Mouse (Mus musculus) embryo, embryonic 11 days (tissue): Measurements from ENCODE around the gene Gm42688.

Source experiments
- DNase-seq: peaks from one replicate; pipeline ENCODE4 v3.0.0-alpha.2; 2015

Gene Gm42688

GRCm38 (mm10) chr6:83118369-83118768, 17.0 kb downstream of the Gm42688 start:
- DNase-seq, result no peak

DNA sequence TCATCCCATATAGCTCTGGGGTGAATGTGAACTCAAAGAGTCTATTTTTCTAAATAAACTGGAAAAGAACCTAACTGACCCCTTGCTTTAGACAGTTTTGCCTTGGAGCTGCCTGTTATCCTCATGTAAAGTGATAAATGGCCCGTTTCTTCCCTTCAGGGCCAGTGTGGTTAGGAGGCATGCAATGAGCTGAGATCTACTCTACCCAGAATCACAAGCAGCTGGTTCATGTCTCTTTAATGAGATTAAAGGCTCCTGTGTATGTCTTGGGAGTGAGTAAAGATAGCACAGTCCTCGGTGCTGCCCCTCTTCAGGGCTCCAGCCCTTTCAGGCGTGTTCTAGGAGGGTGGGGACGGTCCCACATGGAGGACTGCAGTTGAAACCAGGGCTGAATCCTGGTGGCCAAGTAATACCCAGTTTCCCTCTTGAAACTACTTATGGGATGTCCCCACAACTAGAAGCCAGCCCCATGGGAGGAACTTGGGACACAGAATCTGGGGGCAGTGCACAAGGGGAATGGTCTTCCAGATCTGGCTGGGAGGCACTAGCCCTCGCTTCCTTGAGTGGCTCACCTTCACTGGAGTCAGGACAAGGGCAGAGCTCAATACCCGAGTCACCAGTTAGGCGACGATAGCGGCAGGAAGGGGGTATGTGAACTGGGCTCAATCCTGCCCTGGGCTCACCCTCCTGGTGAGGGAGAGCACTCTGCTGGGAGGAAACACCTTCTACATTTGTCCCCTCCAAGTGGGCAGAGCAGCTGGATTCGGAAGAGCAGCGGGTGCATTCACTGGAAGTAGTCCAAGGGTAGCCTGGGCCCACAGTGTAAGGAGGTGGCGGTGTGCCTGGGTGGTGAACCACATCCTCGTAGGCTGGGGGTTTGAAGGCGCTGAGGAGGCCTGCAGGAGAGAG, 17.7 kb downstream of the Gm42688 start:
- no peak for DNase-seq

DNA sequence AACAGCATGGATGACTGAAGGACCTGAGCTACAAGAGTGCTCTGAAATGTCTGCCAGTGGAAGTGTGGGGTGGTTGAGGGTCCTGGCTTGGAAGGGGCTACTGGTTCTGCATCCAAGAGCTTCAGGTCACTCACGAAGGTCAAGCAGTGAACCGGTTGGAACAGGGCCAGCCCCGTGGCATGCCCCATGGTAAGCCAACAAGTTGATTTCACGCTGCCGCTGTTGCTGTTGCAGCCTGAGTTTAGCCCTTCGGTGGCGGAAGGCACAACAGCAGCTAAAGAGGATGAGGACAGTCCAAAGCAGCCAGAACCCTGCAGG, 18.3 kb downstream of the Gm42688 start:
- no peak for DNase-seq

DNA sequence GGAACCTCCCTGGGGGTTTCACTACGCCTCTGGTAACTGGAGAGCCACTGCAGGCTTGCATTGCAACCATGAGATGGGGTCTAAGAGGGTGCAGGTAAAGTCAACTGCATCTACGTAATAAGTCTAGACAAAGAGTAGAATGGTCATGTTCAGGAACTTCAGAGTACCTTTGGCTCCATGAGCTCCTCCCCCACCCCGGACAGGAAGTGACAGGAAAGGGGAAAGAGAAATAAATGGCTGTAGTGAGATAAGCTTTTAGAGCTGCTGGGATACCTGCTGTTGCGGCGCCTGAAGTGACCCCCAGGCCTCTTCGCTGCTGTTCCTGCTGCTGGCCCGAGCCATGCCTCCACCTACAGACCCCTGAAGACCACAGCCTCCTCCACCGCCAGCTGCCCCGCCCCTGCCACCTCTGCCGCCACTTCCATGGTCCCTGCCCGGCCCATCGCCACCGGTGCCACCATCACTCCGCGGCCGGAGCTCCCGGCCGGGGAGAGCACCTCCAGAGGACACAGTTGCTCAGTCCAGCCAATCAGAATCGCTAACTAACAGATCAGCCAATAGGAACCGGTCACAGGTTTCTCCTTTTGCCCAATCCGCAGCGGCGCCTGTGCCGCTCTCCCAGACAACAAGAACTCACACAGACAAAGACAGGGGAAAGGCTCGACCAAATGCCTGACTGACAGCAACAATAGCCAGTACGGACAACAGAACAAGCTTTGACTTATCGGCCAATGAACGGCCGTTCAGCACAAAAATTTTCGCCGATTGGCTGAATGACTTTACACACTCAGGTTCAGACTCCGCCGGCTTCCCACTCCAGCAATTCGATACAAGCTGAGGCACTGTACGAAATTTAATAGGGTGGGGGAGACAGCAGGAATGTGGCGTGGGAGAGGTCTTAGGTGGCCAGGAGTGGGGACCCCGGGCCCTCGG, 19.8 kb downstream of the Gm42688 start, which contains the start of gene Wbp1:
Gene Wbp1 (minus strand): TSS at position 630 of the 933 bp plus-strand sequence.
- peak; percentile 96 for DNase-seq

DNA sequence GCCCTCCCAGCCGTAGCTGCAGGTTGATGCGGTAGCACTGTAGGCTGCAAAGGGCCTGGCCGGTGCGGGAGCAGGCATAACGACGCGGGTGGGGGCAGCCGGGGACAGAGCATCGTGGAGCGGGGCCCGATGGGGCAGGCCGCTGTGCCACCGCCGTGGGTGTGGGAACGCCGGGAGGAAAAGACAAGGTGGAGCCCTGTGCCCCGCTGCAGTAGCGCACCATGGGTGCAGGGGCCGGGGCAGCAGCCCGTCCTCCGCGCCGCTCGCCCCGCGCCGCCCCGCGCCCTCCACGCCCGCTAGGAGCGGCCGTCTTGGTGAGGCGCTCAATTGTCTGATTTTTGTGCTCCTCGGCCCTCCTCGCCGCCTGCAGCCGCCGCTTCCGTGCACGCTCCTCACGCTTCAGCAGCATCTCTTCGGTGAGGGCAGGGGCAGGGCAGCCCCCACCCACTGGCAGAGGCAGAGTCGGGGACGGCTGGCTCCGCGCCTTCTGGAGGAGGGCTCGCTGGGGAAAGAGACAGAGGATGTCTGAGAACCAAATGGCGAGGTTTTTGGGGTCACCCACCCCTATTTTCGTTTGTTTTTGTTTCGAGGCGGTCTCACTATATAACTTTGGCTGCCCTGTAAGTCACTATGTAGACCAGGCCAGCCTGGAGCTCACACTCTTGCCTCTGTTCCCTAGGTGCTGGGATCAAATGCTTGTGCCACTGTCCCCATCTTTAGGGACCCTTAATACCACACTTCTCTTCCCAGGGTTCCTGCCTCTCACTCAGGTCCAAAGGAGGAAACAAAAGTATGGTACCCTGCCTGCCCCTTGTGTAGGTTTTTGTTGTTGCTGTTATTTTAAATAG, 20.7 kb downstream of the Gm42688 start:
- peak; percentile 58 for DNase-seq

- DNase-seq, result no peak
These were observed 21.5 kb downstream of the Gm42688 start for GRCm38 (mm10) chr6:83122961-83123360.

- DNase-seq, result peak; percentile 96
These were observed 23.5 kb downstream of the Gm42688 start for GRCm38 (mm10) chr6:83124851-83125312.

GRCm38 (mm10) chr6:83125331-83125730, 23.9 kb downstream of the Gm42688 start, which contains the start of gene Ino80b:
TSS of gene Ino80b (minus strand) at chr6:83125431.
- DNase-seq, result no peak

DNA sequence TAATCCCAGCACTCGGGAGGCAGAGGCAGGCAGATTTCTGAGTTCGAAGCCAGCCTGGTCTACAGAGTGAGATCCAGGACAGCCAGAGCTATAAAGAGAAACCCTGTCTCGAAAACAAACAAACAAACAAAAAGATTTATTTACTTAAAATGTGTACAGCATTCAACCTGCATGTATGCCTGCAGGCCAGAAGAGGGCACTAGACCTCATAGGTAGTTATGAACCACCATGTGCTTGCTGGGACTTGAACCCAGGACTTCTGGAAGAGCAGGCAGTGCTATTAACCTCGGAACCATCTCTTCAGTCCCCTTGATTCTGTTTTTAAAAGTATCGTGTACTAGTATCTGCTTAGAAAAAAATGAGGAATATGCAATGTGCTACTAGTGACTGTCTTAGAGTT, 26.0 kb downstream of the Gm42688 start:
- DNase-seq, result no peak

DNA sequence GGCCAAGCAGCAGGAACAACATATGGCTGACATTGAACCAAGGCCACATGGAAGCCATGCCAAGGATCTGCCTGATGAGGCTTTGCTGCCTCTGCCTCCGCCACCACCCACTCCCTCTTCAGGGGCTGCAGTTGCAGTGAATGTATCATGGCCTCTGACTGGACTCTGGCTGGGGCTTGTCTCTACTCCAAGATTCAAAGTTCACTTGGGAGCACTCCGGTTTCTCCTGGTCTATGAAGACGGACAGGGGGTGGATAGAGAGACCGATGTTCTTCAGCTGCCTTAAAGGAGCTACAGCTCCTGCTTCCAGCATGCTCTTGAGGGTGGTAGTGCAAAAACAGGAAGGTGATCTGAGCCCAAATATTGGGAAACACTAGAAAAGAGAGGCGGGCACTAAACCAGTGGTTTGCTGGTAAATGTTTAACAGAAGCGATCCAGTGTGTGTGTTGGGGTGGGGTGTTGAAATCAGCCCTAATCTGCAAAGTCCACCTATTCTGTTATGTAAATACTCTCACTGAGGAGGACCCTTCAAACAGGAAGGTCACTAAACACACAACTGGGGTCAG, 30.1 kb downstream of the Gm42688 start:
- no peak for DNase-seq

DNA sequence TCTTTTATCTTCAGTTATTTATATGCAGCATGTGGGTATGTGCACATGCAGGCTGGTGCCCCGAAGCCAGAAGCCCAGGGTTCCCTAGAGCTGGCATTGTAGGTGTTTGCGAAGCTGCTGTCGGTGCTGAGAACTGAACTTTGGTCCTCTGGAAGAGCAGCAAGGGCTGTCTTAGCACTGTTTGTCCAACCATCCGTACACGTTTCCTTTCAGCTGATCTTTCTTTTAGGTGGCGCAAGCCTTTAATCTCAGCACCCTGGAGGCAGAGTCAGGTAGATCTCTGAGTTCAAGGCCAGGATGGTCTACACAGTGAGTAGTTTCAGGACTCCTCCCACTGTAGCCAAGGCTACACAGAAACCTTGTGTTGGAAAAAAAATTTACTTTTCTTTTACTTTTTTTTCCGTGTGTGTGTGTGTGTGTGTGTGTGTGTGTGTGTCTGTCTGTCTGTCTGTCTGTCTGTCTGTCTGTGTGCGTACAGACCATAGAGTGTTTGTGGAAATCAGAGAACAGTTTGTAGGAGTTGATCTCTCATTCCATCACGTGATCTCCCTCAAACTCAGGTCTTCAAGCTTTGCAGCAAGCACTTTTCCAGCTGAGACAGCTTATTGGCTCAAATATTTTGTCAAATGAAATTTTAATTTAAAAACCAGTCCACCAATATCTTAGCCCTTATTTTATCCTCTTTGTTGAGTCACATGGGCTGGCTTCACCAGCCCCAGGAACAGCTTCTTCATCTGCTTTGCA, 30.9 kb downstream of the Gm42688 start:
- DNase-seq, result no peak

DNA sequence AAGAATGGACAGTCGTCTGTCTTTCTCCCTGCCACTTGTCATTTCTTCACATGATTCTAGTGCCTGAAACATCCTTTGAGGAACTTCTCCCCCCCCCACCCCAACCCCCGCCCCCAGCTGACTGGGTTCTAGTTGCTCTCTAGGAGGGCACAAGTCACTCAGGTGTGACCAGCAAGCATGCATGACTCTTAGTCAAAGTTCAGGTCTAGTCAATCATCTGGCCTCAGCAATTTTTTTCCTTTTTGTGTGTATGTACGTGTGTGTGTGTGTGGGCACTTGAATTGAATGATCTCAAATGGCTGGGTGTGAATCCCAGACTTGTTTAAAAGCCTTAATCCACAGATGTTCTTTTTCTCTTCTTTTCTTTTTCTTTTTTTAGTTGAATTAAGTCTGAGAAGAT, 32.8 kb downstream of the Gm42688 start:
- no peak for DNase-seq

DNA sequence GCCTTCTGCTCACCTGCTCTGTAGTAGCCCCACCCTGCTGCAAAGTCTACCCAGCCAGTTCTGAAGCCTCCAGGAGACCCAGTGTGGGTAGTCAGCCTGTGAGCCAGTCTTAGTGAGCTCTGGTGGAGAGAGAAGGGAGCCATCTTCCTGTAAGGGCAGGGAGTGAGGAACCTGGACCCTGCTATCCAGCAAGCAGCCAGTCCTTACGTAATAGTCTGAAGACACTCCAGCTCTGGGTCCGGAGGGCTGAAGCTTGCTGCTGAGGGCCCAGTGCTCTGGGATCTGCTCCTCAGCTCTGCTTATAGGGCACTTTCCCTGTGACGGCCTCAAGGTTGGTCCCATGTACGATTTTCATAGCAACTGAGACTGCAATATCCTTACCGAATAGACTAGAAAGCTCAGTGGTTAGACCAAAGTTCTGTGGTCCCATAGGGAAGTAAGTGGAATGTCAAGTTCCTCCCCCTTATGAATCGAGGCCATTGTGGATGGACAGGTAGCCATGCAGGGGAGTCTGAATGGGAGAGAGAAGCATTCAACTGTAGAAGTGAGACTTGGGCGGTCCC, 33.6 kb downstream of the Gm42688 start, which contains the start of gene Rtkn:
Gene Rtkn (plus strand): TSS at position 513 of the 563 bp plus-strand sequence.
- no peak for DNase-seq

- peak; percentile 49 for DNase-seq
These were observed 34.2 kb downstream of the Gm42688 start for GRCm38 (mm10) chr6:83135571-83136161.

DNA sequence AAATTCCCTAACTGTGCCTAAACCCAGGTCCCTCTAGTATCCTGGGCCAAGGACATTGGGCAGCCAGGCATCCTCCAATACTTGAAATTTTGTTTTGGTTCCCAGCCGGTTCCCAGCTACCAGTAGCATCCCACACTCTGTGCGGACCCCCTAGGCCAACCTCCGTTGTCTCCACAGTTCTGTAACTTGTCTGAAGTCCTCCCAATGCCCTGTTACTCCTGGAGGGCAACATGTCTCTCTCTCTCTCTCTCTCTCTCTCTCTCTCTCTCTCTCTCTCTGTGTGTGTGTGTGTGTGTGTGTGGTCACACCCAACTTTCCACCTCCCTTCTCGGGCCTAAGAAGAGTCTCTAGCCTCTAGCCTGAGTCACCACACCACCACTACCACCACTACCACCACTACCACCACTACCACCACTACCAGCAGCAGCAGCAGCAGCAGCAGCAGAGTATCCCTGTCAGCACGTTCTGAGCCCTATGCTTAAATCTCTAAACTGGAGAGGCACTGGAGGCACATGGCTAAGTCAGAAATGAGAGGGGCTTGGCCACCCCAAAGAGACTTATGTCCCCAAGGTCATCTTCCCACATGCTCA, 35.0 kb downstream of the Gm42688 start:
- peak; percentile 19 for DNase-seq

DNA sequence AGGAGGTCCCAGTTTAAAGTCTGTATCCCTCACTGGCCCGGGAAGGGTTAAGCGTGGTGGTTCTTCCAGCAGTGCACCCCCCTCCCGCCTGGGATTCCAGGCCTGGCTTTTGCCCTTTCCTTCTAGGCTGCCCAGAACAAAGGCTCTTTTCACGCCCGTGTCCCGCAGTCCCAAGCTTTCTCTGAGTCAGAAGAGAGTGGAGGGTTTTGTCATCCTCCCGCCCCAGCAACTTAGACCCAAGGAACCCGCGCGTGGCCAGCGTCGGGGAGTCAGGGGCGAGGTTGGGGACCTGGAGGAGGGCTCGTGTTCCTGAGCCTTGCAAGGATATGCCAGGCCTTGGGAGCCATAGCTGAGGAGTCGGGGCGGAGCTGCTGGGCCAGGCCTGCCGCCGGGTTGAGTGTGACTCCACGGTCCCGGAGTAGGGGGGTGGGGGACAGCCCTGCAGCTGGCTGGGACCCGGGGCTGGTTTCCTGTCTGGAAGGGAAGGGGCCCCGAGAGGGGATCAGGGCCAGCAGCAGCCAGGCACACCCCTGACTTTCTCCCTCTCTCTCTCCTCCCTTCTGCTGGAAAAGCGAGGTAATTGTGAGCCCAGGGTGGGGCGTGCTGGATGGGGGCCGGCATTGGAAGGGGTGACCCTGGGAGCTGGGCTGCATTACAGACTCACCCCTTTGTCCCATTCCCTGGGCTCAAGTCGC, 35.6 kb downstream of the Gm42688 start:
- peak; percentile 91 for DNase-seq

GRCm38 (mm10) chr6:83137576-83137950, 36.1 kb downstream of the Gm42688 start:
- peak; percentile 94 for DNase-seq

- peak; percentile 83 for DNase-seq
These were observed 36.6 kb downstream of the Gm42688 start for GRCm38 (mm10) chr6:83138056-83138455.

- DNase-seq, result no peak
These were observed 38.6 kb downstream of the Gm42688 start for GRCm38 (mm10) chr6:83140044-83140443.

- DNase-seq, result no peak
These were observed 40.2 kb downstream of the Gm42688 start for GRCm38 (mm10) chr6:83141636-83142035.
